8 mouse cellular contexts compared by ENCODE assay signal in genomic region chr16:32114968-32115695, GRCm38 (mm10). TPM values are rescaled to one million over a fixed set of nuclear protein-coding genes. Genes with fewer than 3 reads are reported as not detected.
A peak's percentile ranks its signal among the peaks of the same experiment; 100 is the strongest.
DNase-seq lines count a peak whose midpoint lies in the region; ATAC-seq and TF ChIP-seq lines count a peak whose summit lies in the region.

No protein-coding gene starts in this region.

- peak overlapping the region; percentile 13; the same call in 1 of the 2 replicates for H3K4me2 ChIP-seq in heart, postnatal 0 days (ENCODE audit: low read depth, low read length)

- H3K27me3 ChIP-seq in ES-Bruce4 (ENCODE audit: control insufficient read depth, insufficient read depth, low read length, poor library complexity, severe bottlenecking), result no peaks in the 10 kb centered on the region
- H3K27me3 ChIP-seq in heart, postnatal 0 days (ENCODE audit: control insufficient read depth, insufficient read depth, low read length), result no peaks in the 10 kb centered on the region

- no peaks in the 10 kb centered on the region for H3K36me3 ChIP-seq in ES-Bruce4 (ENCODE audit: control insufficient read depth, insufficient read depth, low read length, poor library complexity, severe bottlenecking)
- no peaks in the 10 kb centered on the region for H3K36me3 ChIP-seq in heart, postnatal 0 days (replicated peaks; ENCODE audit: control insufficient read depth, insufficient read depth, low read length)

- 0 out of 2 replicates have a peak, but pooled peaks have one; percentile 35 for ATAC-seq in heart, postnatal 0 days (ENCODE audit: insufficient read depth, low read depth)

- TF ChIP-seq CTCF in ES-Bruce4 (IDR thresholded peaks at IDR 0.05; ENCODE audit: low read depth, low read length), result peak; percentile 87
- TF ChIP-seq CTCF in brain, embryonic 14.5 days (IDR thresholded peaks at IDR 0.05; ENCODE audit: borderline replicate concordance, extremely low read depth, insufficient read depth, insufficient read length), result peak; percentile 94
- TF ChIP-seq CTCF in heart, postnatal 0 days (IDR thresholded peaks at IDR 0.05; ENCODE audit: low read depth), result peak; percentile 93

- peaks cover 4% of the 10 kb centered on the region for H3K4me1 ChIP-seq in ES-Bruce4 (ENCODE audit: control insufficient read depth, insufficient read depth, low read length)
- no peaks in the 10 kb centered on the region for H3K4me1 ChIP-seq in heart, postnatal 0 days (ENCODE audit: control insufficient read depth, insufficient read depth)

- H3K27ac ChIP-seq in ES-Bruce4 (ENCODE audit: insufficient read depth, low read length), result no peak overlapping the region
- H3K27ac ChIP-seq in heart, postnatal 0 days (ENCODE audit: low read depth), result peak overlapping the region; percentile 6; the same call in 1 of the 2 replicates

- no peak for TF ChIP-seq EP300 in ES-Bruce4 (IDR thresholded peaks at IDR 0.05; ENCODE audit: insufficient read depth, low read depth, low read length)
- TF ChIP-seq EP300 in heart, postnatal 0 days (IDR thresholded peaks at IDR 0.05; ENCODE audit: low read depth), result no peak

- no peak overlapping the region for H3K4me3 ChIP-seq in ES-Bruce4 (ENCODE audit: low read depth, low read length)
- H3K4me3 ChIP-seq in heart, postnatal 0 days (ENCODE audit: low read depth, low read length), result no peak overlapping the region

- peak; percentile 80 for DNase-seq in brain, embryonic 14.5 days (ENCODE audit: low read depth)
- DNase-seq in fibroblast of lung, adult 2 months (ENCODE audit: low read depth), result peak; percentile 36
- peak; percentile 68 for DNase-seq in heart, postnatal 0 days (ENCODE audit: low spot score)
- peak; percentile 86 for DNase-seq in layer of hippocampus, adult 11-12 months (ENCODE audit: low spot score)
- DNase-seq in lung, adult 18-20 months, result peak; percentile 79 to 81
- peak; percentile 91 for DNase-seq in retina, embryonic 14.5 days (ENCODE audit: low spot score)
- peak; percentile 67 to 81 for DNase-seq in urinary bladder, adult 18-20 months (ENCODE audit: low spot score in 2 of 2)

- 17% methylated on average over 15 of the region's 15 CpGs for WGBS in heart, postnatal 0 days

- no peaks in the 10 kb centered on the region for H3K9me3 ChIP-seq in ES-Bruce4 (replicated peaks; ENCODE audit: control insufficient read depth, insufficient read depth, low read length, poor library complexity, severe bottlenecking)
- H3K9me3 ChIP-seq in heart, postnatal 0 days (replicated peaks; ENCODE audit: control insufficient read depth, low read length), result no peaks in the 10 kb centered on the region

- TF ChIP-seq POLR2A in ES-Bruce4 (IDR thresholded peaks at IDR 0.05; ENCODE audit: insufficient read depth, low read length), result no peak
- TF ChIP-seq POLR2A in brain, embryonic 14.5 days (IDR thresholded peaks at IDR 0.05; ENCODE audit: borderline replicate concordance, extremely low read depth, insufficient read depth, insufficient read length, poor library complexity, severe bottlenecking), result no peak

- H3K9ac ChIP-seq in ES-Bruce4 (ENCODE audit: low read depth, poor library complexity, severe bottlenecking), result no peak overlapping the region
- H3K9ac ChIP-seq in heart, postnatal 0 days (replicated peaks; ENCODE audit: low read depth, low read length), result no peak overlapping the region

RNA-seq across cellular contexts. Expression of gene Cep19, which starts 15.5 kb away (rescaled TPM):
- 12.7 and 13.0 TPM in 2 replicates for polyA plus RNA-seq in ES-Bruce4 (2011; ENCODE audit: insufficient read depth, insufficient read length, low read depth, missing spikeins)
- 24.3 and 26.3 TPM in 2 replicates for polyA plus RNA-seq in brain, embryonic 14.5 days (2012; rRNA removed)
- 4.2 and 12.1 TPM in 2 replicates for total RNA-seq in heart, postnatal 0 days (2014; rRNA removed; ENCODE audit: low replicate concordance)
- 19.6 and 20.1 TPM in 2 replicates for polyA plus RNA-seq in heart, postnatal 0 days (2015; fragmentation: Nextera tagmentation; extraction: Ambion mirVana)

RNA-seq across cellular contexts. Expression of gene Pigx, which starts 15.6 kb away (rescaled TPM):
- polyA plus RNA-seq in ES-Bruce4 (2011; ENCODE audit: insufficient read depth, insufficient read length, low read depth, missing spikeins), result 69.1 and 69.2 TPM in 2 replicates
- polyA plus RNA-seq in brain, embryonic 14.5 days (2012; rRNA removed), result 74.9 and 103 TPM in 2 replicates
- 35.8 and 44.9 TPM in 2 replicates for total RNA-seq in heart, postnatal 0 days (2014; rRNA removed; ENCODE audit: low replicate concordance)
- polyA plus RNA-seq in heart, postnatal 0 days (2015; fragmentation: Nextera tagmentation; extraction: Ambion mirVana), result 61.0 and 63.7 TPM in 2 replicates

RNA-seq across cellular contexts. Expression of gene Pak2, which starts 36.0 kb away (rescaled TPM):
- 76.8 and 81.0 TPM in 2 replicates for polyA plus RNA-seq in ES-Bruce4 (2011; ENCODE audit: insufficient read depth, insufficient read length, low read depth, missing spikeins)
- polyA plus RNA-seq in brain, embryonic 14.5 days (2012; rRNA removed), result 30.7 and 39.0 TPM in 2 replicates
- total RNA-seq in heart, postnatal 0 days (2014; rRNA removed; ENCODE audit: low replicate concordance), result 21.3 and 25.8 TPM in 2 replicates
- 16.3 and 19.1 TPM in 2 replicates for polyA plus RNA-seq in heart, postnatal 0 days (2015; fragmentation: Nextera tagmentation; extraction: Ambion mirVana)

RNA-seq across cellular contexts. Expression of gene Nrros, which starts 50.3 kb away (rescaled TPM):
- 0.61 and 1.1 TPM in 2 replicates for polyA plus RNA-seq in ES-Bruce4 (2011; ENCODE audit: insufficient read depth, insufficient read length, low read depth, missing spikeins)
- 6.8 and 8.8 TPM in 2 replicates for polyA plus RNA-seq in brain, embryonic 14.5 days (2012; rRNA removed)
- total RNA-seq in heart, postnatal 0 days (2014; rRNA removed; ENCODE audit: low replicate concordance), result 13.4 and 16.6 TPM in 2 replicates
- polyA plus RNA-seq in heart, postnatal 0 days (2015; fragmentation: Nextera tagmentation; extraction: Ambion mirVana), result 6.1 and 6.8 TPM in 2 replicates

Comparison
In these comparisons a context has a peak if more than half of its experiments do, and no peak if none do; other contexts are left out.
1. DNase-seq: peak in every context shown above with its lines; median percentile 91 in retina, embryonic 14.5 days; 86 in layer of hippocampus, adult 11-12 months; 80 in brain, embryonic 14.5 days; 80 in lung, adult 18-20 months; 74 in urinary bladder, adult 18-20 months; 68 in heart, postnatal 0 days; 36 in fibroblast of lung, adult 2 months.